Mouse (Mus musculus) bone marrow macrophage, adult 2 months (primary cell): ENCODE data around the gene Piwil4.

Experiments
- CTCF ChIP-seq: IDR thresholded peaks from 2 replicates; pipeline ENCODE4 v1.5.1; 2012; ENCODE audit warnings: low read depth, mild to moderate bottlenecking, low read length, moderate library complexity
- POLR2A ChIP-seq: IDR thresholded peaks from 2 replicates; pipeline ENCODE4 v1.6.1; 2012; ENCODE audit warnings: mild to moderate bottlenecking, low read depth, low read length, borderline replicate concordance

- TF ChIP-seq POLR2A (no peak), CTCF (no peak)
Observed at GRCm38 (mm10) chr9:14769811-14770210, 29.3 kb upstream of the Piwil4 start.
